Mouse (Mus musculus): ENCODE results near the gene Zbtb38. TPM values are rescaled to one million over a fixed set of nuclear protein-coding genes. Genes with fewer than 3 reads are reported as not detected.

The Zbtb38 gene
- total RNA-seq (2021) = 10 to 100 TPM; 35.7 to 37.8 TPM
- long read RNA-seq, experiment 1, partial matches to known transcripts = 1 of 15 reads
- long read RNA-seq, experiment 1, other reads (novel, unspliced or antisense) = 11 of 15 reads
- long read RNA-seq, experiment 2, partial matches to known transcripts = 0 of 2 reads
- long read RNA-seq, experiment 2, other reads (novel, unspliced or antisense) = 2 of 2 reads

GRCm38 (mm10) chr9:96752603-96753114 lies at the start of gene Zbtb38:
Zbtb38 (minus strand) TSS chr9:96752831.
- peak; percentile 93 for DNase-seq

DNA sequence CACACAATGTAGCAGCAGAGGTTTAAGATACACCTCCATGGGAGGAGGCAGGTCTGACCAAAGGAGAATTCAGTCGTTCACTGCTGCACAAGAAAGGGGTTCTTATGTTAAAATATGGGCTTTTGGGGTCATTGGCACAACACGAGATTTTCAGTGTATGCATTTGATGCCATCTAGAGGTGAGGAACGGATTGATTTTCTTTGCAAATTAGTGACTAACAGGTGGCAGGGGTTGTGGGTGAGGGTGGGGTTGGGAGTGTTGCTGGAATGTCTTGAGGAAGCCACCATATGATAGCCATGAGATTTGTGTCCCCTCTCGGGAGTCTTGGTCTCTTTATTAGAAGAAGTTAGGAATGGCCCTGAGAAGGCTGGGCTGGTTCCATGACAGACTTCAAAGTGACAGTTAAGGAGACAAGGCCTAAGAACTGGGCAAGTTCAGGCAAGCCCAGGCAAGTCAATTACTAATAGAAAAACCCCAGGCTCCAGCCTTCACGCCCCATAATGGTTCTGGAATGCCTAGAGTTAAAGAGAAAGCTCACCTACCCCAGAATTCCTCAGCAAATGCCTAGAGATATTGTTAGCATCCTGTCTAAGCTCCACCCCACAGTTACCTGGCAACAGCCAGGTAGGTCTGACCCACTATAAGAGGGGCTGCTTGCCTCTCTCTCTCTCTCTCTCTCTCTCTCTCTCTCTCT lies 47.6 kb upstream of the Zbtb38 start:
- DNase-seq = no peak

- no peak for DNase-seq
Measured at GRCm38 (mm10) chr9:96797311-96797710, 44.7 kb upstream of the Zbtb38 start.

- DNase-seq = peak; percentile 32
Measured at GRCm38 (mm10) chr9:96795399-96795928, 42.8 kb upstream of the Zbtb38 start.

DNA sequence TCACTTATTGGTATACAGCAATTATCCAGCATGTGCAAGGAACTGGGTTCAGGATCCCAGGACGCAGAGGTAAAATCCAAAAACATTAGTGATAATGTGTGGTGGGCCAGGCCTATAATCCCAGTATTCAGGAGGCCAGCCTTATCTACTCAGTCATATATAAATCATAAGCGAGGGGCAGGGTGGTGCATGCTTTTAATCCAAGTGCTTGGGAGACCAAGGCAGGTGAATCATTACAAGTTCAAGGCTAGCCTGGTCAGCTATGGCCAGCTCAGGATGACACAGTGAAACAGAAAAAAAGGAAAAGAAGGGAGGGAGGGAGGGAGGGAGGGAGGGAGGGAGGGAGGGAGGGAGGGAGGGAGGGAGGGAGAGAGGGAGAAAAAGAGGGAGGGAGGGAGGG lies 42.0 kb upstream of the Zbtb38 start:
- peak; percentile 42 for DNase-seq

DNA sequence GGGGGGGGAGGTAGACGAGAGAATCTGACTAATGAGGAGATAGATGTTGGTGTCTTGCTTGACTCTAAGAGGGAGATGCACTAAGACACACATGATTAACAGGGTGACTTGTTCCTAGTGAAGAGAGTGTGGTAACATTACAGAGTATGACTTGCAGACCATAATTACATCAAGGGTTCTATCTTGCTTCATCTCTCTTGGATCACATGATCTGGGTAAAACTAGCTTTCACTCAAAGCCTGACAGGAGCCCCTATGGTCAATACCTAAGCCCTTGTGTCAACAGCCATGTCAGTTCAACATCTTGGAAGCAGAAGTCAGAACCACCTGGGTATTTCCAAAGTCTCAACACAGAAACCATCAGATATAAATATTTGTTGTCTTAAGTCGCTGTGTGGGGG lies 39.9 kb upstream of the Zbtb38 start:
- DNase-seq = no peak

DNA sequence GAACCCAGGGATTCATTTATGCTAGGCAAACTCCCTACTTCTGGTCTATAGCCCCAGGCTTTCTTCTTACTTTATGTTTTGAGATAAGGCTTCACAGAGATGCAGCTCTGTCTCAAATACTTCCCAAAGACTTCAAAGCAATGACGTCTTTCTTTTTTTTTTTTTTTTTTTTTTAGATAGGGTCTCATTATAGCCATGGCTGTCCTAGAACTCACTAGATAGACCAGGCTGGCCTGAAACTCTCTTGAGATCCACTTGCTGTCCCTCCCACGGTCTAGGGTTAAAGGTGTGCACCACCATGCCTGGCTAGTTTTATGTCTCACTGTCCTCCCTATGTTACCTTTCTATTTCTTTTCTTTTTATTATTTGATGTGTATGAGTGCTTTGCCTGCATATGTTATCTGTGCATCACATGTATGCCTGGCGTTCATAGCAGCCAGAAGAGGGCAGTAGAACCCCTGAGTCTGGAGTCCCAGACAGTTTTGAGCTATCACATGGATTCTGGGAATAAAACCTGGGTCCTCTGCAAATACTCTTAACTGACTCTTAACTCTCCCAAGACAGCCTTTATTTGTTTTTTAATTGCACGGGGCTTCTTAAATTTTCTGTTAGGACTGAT lies 37.9 kb upstream of the Zbtb38 start:
- no peak for DNase-seq

DNA sequence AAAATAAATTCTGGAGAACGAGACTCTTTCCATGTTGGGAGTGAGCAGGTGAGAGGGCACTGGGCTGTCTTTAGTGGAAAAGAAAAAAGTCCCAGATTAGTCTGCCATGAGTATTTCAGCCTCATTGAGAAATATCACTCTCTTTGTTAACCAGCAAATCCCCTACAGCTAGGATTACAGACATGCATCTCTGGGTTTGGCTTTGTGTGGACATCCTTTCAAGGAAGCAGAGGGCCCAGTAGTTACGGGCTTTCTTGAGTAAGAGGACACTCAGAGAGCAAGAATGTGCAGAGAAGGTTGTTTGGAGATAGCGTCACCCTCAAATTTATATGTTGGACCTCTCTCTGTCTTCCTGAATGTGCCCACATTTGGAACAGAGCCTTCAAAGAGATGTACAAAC lies 37.3 kb upstream of the Zbtb38 start:
- no peak for DNase-seq

- DNase-seq = no peak
Measured at GRCm38 (mm10) chr9:96787797-96788196, 35.2 kb upstream of the Zbtb38 start.

GRCm38 (mm10) chr9:96785871-96786342 lies 33.3 kb upstream of the Zbtb38 start:
- DNase-seq = no peak

GRCm38 (mm10) chr9:96785187-96785586 lies 32.6 kb upstream of the Zbtb38 start:
- no peak for DNase-seq

GRCm38 (mm10) chr9:96783667-96784066 lies 31.0 kb upstream of the Zbtb38 start:
- no peak for DNase-seq

GRCm38 (mm10) chr9:96783258-96783657 lies 30.6 kb upstream of the Zbtb38 start:
- DNase-seq = peak; percentile 53

- no peak for DNase-seq
Measured at GRCm38 (mm10) chr9:96782062-96782461, 29.4 kb upstream of the Zbtb38 start.

- peak; percentile 65 for DNase-seq
Measured at GRCm38 (mm10) chr9:96773146-96773545, 20.5 kb upstream of the Zbtb38 start.

GRCm38 (mm10) chr9:96770443-96770842 lies 17.8 kb upstream of the Zbtb38 start:
- no peak for DNase-seq

DNA sequence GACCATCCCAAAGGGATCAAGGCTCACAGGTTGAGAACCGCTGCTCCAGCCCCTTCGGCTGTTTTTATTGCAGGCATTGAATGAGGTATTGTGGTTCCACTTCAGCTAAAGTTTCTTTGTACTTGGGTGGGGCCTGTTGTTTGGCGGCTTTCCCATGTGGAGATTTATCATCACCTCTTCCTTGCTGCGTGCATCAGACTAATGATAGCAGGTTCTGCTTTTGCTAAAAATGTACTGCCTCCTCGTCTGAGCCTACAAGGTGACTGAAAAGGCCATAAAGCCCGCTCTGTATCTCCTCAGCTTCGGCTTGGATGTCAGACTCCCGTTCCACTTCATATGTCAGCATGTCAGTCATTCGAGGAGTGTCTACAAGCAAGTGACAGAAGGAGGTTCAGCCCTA lies 17.0 kb upstream of the Zbtb38 start:
- DNase-seq = no peak

- DNase-seq = no peak
Measured at GRCm38 (mm10) chr9:96767874-96768273, 15.2 kb upstream of the Zbtb38 start.

DNA sequence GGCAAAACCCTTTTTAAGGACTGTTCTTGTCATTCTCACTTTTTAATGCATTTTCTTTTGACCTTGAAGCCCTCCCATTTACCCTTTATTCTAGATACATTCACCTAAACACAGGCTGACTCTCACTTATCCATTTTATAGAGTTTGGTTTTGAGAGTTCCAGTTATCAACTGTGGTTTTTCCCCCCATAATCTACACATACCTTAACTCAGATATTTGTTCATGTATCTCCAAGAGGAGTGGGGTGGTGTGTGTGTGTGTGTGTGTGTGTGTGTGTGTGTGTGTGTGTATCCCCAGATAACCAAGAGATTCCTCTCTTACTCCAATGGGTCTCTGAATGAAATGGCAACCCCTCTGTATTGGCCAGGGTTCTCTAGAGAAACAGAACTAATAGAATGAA lies 13.4 kb upstream of the Zbtb38 start:
- DNase-seq = no peak

DNA sequence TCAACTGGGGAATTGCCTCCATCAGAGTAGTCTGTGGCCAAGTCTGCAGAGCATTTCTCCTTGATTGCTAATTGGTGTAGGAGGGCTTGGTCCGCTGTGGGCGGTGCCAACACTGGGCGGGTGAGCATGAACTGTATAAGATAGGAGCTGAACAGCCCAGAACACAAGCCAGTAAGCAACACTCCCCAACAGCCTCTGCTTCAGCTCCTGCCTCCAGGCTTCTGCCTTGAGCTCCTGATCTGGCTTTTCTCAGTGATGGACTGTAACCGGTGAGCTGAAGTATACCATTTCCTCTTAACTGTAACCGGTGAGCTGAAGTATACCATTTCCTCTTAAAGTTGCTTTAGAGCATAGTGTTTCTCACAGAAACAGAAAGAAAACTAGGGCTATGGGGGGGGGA lies 12.8 kb upstream of the Zbtb38 start:
- no peak for DNase-seq

DNA sequence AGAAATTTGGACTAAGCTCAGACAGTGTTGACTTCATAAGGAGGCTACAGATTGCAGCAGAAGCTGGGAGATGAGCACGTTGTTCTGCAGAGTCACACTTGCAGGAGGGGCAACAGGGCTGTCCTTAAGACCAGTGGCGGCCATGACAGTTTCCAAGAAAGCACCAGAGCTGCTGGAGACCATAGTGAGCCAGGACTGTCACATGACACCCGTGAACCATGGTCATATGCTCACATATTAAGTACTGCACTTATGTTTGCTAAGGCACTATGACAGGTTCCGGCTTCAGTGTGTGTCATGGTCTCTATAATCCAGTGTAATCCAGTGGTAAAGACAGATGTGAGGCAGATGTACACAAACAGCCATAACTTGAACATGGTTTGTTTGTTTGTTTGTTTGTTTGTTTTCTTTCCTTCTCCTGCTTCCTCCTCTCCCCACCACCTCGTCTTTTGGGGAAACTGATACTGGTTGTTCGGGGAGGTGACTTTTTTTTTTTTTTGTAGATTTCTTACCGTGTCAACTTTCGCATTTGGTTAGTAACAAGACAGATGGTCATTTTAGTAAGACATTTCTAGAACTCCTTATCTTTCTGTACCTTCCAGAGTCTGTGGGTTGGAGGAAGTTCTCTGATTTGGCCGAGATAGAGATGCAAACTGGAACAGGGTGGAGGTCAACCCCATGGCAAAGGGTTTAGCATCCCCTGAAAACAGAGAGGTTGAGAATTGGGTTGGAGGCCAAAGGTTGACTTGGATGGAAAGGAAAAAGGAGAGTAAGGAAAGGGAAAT lies 11.4 kb upstream of the Zbtb38 start:
- no peak for DNase-seq

DNA sequence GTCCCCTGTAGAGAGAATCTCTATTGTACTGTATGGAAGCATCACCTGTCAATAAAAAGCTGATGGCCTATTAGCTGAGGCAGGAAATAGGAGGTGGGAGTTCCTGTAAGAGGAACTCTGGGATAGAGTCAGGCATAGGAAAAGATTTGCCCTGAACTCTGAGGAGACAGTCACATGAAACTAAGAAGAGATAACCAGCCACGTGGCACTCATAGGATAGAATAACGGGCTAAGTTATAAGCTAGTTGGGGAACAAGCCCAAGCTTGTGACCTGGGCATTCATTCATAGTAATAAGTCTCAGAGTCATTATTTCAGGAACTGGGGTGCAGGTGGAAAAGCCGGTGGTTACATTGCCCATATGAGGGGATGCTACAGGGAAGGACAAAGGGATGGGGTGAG lies 10.4 kb upstream of the Zbtb38 start:
- no peak for DNase-seq
